Mouse (Mus musculus) hindbrain, embryonic 13.5 days (tissue): Measurements from ENCODE around the gene Otud6a. TPM values are rescaled to one million over a fixed set of nuclear protein-coding genes. Genes with fewer than 3 reads are reported as not detected.

Source experiments
- ATAC-seq: fragments of 200-750 bp; cut with Nextera tagmentation; 2 replicates; pipeline ENCODE4 v1.8.0; 2017; ENCODE audit warnings: moderate TSS enrichment; ENCODE audit not compliant: low FRiP score
- H3K27ac ChIP-seq: fragments of 300-500 bp; sonication (generic); 2 replicates; pipeline ENCODE4 v1.5.1; 2015; ENCODE audit warnings: inconsistent platforms, mild to moderate bottlenecking, moderate library complexity
- H3K27me3 ChIP-seq: fragments of 300-500 bp; sonication (generic); 2 replicates; pipeline ENCODE4 v1.6.1; 2015; ENCODE audit warnings: mild to moderate bottlenecking, inconsistent platforms
- H3K36me3 ChIP-seq: fragments of 300-500 bp; sonication (generic); 2 replicates; pipeline ENCODE4 v1.6.1; 2015; ENCODE audit warnings: mild to moderate bottlenecking, inconsistent platforms
- H3K4me1 ChIP-seq: fragments of 300-500 bp; sonication (generic); replicated peaks from 2 replicates; pipeline ENCODE4 v1.6.1; 2015; ENCODE audit warnings: inconsistent platforms
- H3K4me2 ChIP-seq: fragments of 300-500 bp; sonication (generic); 2 replicates; pipeline ENCODE4 v1.6.1; 2015; ENCODE audit warnings: inconsistent platforms, mild to moderate bottlenecking, moderate library complexity
- H3K4me3 ChIP-seq: fragments of 300-500 bp; sonication (generic); 2 replicates; pipeline ENCODE4 v1.5.1; 2015; ENCODE audit warnings: mild to moderate bottlenecking, inconsistent platforms
- H3K9ac ChIP-seq: fragments of 300-500 bp; sonication (generic); 2 replicates; pipeline ENCODE4 v1.6.1; 2015; ENCODE audit warnings: mild to moderate bottlenecking, inconsistent platforms
- H3K9me3 ChIP-seq: fragments of 300-500 bp; sonication (generic); 2 replicates; pipeline ENCODE4 v1.6.1; 2016; ENCODE audit warnings: inconsistent platforms
- WGBS: fragments of 180-500 bp; shearing (Covaris S2); methylation state at CpG from one replicate; pipeline ENCODE4 v1.1.7; 2015; 5-methylcytosine and 5-hydroxymethylcytosine counted together
- microRNA counts: library from miRNA; unstranded; fragments of <30 nt; microRNA quantifications from one replicate; lab custom pipeline; 2016
- microRNA-seq: library from miRNA; unstranded; fragments of <30 nt; microRNA quantifications from one replicate; pipeline ENCODE4, GENCODE M21; 2016
- polyA plus RNA-seq: library from polyadenylated mRNA; unstranded; fragments of >200 nt; fragmentation: Nextera tagmentation; extraction: Ambion mirVana; gene quantifications from 2 replicates; pipeline ENCODE4 v1.2.1, GENCODE M21; 2015

The Otud6a gene
- polyA plus RNA-seq, 1 experiment from 2014 or later, result not detected

DNA sequence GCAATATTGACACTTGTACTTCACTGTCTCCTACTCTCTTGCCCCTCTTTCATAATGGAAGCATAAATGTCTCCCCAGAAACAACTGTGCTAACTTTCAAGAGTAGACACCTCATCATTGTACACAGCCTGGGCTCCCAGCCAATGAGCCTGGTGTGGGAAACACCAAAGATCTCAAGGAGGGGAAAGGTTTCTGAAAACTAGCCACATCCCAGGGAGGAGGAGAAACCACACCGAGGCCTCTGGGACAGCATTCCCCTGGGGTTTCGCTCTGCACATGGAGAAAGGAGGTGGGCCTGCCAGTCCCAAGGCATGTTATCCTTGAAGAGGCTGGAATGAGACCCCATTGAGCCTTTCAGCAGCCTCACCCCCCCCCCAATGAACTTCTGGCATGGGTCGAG lies 41.3 kb downstream of the Otud6a start:
- ATAC-seq, result no peak
- 85% methylated on average over 3 of the region's 3 CpGs for WGBS
- peaks cover 11% of the 10 kb centered on the region; the same call in 1 of the 2 replicates for H3K27me3 ChIP-seq

DNA sequence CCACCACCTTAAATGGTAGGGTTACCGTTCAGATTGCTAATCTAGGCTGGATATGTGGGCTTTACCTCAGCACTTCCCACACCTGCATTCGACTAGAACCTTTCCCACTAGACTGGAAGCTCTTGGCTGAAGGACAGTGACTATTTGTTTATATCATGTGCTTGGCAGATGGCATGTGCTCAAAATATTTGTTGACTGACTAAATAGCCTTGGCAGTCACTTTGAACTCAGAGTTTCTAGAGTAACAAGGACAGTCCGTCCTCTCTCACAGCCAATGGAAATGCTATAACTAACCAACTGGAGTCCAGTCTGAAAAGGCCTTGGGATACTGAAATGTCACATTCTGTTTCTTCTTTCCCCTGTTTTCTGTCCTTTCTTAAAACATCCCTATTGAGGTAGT lies 42.7 kb downstream of the Otud6a start:
- Histone ChIP-seq H3K4me3 (no peak overlapping the region), H3K27ac (no peak overlapping the region), H3K27me3 (peaks cover 19% of the 10 kb centered on the region; the same call in 1 of the 2 replicates), H3K9ac (no peak overlapping the region), H3K9me3 (no peaks in the 10 kb centered on the region), H3K4me1 (no peaks in the 10 kb centered on the region), H3K36me3 (no peaks in the 10 kb centered on the region), H3K4me2 (no peak overlapping the region)
- 88% methylated on average over 3 of the region's 3 CpGs for WGBS
- ATAC-seq, result no peak

More for the DNA sequence above, 41.3 kb downstream of the Otud6a start:
- H3K27ac ChIP-seq, result no peak overlapping the region
- H3K4me3 ChIP-seq, result no peak overlapping the region
- no peaks in the 10 kb centered on the region for H3K36me3 ChIP-seq
- H3K4me2 ChIP-seq, result no peak overlapping the region
- H3K9me3 ChIP-seq, result no peaks in the 10 kb centered on the region
- H3K4me1 ChIP-seq, result no peaks in the 10 kb centered on the region
- no peak overlapping the region for H3K9ac ChIP-seq

DNA sequence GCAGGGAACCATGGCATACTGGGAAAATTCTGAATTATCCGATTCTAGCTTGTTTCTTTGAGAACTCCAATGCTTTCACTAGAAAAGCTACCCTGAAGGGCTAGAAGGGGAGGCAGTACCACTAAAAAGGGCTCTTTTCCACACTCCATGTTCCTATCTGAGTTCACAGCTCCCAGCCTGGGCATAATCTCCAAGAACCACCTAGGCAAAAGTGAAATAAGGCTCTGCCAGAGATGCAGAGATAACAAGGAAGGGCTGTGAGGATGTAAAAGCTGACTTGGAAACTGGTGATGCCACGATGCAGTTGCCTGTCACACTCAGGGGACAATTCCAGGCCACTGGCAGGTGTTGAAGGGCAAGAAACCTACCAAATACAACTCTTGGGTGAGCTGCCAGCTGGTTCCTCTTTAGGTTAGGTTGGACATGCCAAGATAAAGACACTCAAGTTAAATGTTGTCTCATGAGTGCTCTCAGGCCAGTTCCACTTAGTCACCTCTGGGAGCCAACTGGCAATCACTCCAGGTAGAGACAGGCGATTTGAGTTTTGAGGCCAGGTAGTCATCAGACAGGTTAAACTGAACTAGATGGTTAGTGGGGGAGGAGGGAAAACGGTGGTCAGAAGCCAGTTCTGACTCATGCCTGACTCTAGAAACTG lies 46.9 kb downstream of the Otud6a start:
- 78% methylated on average over 4 of the region's 4 CpGs for WGBS
- ATAC-seq, result no peak

More for the DNA sequence above, 46.9 kb downstream of the Otud6a start:
- Histone ChIP-seq H3K9me3 (no peaks in the 10 kb centered on the region), H3K4me3 (no peak overlapping the region), H3K36me3 (no peaks in the 10 kb centered on the region), H3K9ac (no peak overlapping the region), H3K27me3 (peaks cover 18% of the 10 kb centered on the region; the same call in 1 of the 2 replicates), H3K4me1 (no peaks in the 10 kb centered on the region), H3K4me2 (no peak overlapping the region), H3K27ac (no peak overlapping the region)

MicroRNAs encoded within 50 kb of the gene (microRNA counts, 519-probe panel; counts per million panel counts)
- microRNA mmu-miR-676 (lab: Ali Mortazavi, UCI), result 3,111 counts per million, percentile 35 among the panel's probes with 10 or more counts

Small RNAs within 50 kb of the gene (microRNA-seq; reads per million reads assigned to microRNA genes)
- gene Mir676, result 476 reads per million, percentile 69 among the genes with 10 or more reads in this experiment

Other genes starting within 250 kb of the Otud6a start
- 0.10 and 0.23 TPM in 2 replicates for gene Awat2, start 13.7 kb downstream of the Otud6a start, polyA plus RNA-seq
- gene Igbp1, start 65.3 kb downstream of the Otud6a start, polyA plus RNA-seq, result 27.0 and 28.1 TPM in 2 replicates
- gene Dgat2l6, start 95.8 kb downstream of the Otud6a start, polyA plus RNA-seq, result 0.04 TPM in 1 of 2 replicates, not detected in the other
- gene Awat1, start 143.2 kb downstream of the Otud6a start, polyA plus RNA-seq, result not detected in 2 replicates
- gene P2ry4, start 165.9 kb downstream of the Otud6a start, polyA plus RNA-seq, result not detected in 2 replicates
- gene Arr3, start 176.5 kb downstream of the Otud6a start, polyA plus RNA-seq, result 0.25 and 0.73 TPM in 2 replicates
- 6.5 and 7.1 TPM in 2 replicates for gene Kif4, start 196.7 kb downstream of the Otud6a start, polyA plus RNA-seq
- gene Pdzd11, start 197.6 kb downstream of the Otud6a start, polyA plus RNA-seq, result 118 and 122 TPM in 2 replicates